Mouse (Mus musculus): ENCODE data around the gene Tspan17. TPM values are rescaled to one million over a fixed set of nuclear protein-coding genes. Genes with fewer than 3 reads are reported as not detected.

Gene Tspan17
- polyA plus RNA-seq, 1 experiment from 2014 or later = 25.5 TPM

- H3K27me3 ChIP-seq (ENCODE audit: control insufficient read depth, insufficient read depth, low read length) = no peaks in the 10 kb centered on the region
- no peak overlapping the region for H3K4me2 ChIP-seq (ENCODE audit: low read length)
- no peak overlapping the region for H3K27ac ChIP-seq (replicated peaks; ENCODE audit: low read depth, low read length)
- no peak overlapping the region for H3K9ac ChIP-seq (replicated peaks; ENCODE audit: low read length)
- peak; percentile 85 for DNase-seq
- ATAC-seq (ENCODE audit: low FRiP score, low TSS enrichment) = no peak
- H3K36me3 ChIP-seq (ENCODE audit: control insufficient read depth, insufficient read depth, low read length) = no peaks in the 10 kb centered on the region
- no peak overlapping the region for H3K4me3 ChIP-seq (replicated peaks; ENCODE audit: low read depth, low read length)
- 42% methylated on average over 4 of the region's 4 CpGs for WGBS
- no peaks in the 10 kb centered on the region for H3K9me3 ChIP-seq (ENCODE audit: control insufficient read depth, low read length)
- no peaks in the 10 kb centered on the region for H3K4me1 ChIP-seq (ENCODE audit: control insufficient read depth, insufficient read depth, low read length)
Observed at GRCm38 (mm10) chr13:54797356-54797755, 8.2 kb downstream of the Tspan17 start.

GRCm38 (mm10) chr13:54797861-54798643 is 8.9 kb downstream of the Tspan17 start:
- WGBS = 86% methylated on average over 16 of the region's 16 CpGs
- no peak overlapping the region for H3K4me3 ChIP-seq (replicated peaks; ENCODE audit: low read depth, low read length)
- DNase-seq (no peak), ATAC-seq (ENCODE audit: low FRiP score, low TSS enrichment) (no peak)
- no peaks in the 10 kb centered on the region for H3K36me3 ChIP-seq (ENCODE audit: control insufficient read depth, insufficient read depth, low read length)
- H3K27me3 ChIP-seq (ENCODE audit: control insufficient read depth, insufficient read depth, low read length) = no peaks in the 10 kb centered on the region
- H3K9me3 ChIP-seq (ENCODE audit: control insufficient read depth, low read length) = no peaks in the 10 kb centered on the region
- H3K9ac ChIP-seq (replicated peaks; ENCODE audit: low read length) = no peak overlapping the region
- no peak overlapping the region for H3K4me2 ChIP-seq (ENCODE audit: low read length)
- no peaks in the 10 kb centered on the region for H3K4me1 ChIP-seq (ENCODE audit: control insufficient read depth, insufficient read depth, low read length)
- H3K27ac ChIP-seq (replicated peaks; ENCODE audit: low read depth, low read length) = no peak overlapping the region

DNA sequence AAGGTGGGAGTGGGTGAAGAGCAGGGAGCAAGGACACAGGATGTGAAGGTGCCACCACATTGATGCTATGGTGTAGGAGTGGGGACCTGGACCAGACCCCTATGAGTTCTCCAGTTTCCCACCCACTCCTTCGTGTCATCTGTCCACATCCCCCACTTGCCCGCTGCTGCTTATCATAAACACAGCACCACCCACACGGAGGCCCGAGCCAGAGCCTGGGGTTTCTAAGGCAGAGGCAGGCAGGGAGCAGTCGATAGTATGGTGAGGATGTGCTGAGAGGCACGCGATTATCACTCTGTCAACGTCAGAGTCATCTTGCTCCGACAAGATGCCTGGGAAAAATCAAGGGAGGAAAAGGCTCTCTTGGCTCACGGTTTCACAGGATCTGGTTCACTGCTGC is 9.6 kb downstream of the Tspan17 start:
- 82% methylated on average over 10 of the region's 10 CpGs for WGBS

DNA sequence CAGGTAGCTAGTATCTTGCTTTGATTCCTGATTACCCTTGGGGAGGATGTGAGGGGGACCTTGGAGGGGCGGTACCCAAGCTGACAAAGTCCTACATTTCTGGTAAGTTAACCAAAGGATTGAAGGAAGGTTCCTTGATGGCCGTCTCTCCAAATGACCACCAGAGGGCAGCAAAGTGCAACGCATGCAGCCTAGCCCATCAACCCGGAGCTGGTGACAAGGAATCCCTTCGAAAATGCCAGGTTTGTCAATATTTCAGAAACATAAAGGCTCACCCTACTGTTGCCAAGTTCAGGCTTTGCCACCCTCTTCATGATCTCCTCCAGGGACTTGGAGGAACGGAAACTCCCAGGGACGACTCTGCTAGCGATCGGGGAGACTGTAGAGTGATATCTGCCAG is 10.5 kb downstream of the Tspan17 start:
- peak; percentile 94 for DNase-seq
- 22% methylated on average over 9 of the region's 9 CpGs for WGBS
- no peak overlapping the region for H3K4me3 ChIP-seq (replicated peaks; ENCODE audit: low read depth, low read length)
- no peak overlapping the region for H3K27ac ChIP-seq (replicated peaks; ENCODE audit: low read depth, low read length)
- H3K9ac ChIP-seq (replicated peaks; ENCODE audit: low read length) = no peak overlapping the region
- H3K36me3 ChIP-seq (ENCODE audit: control insufficient read depth, insufficient read depth, low read length) = no peaks in the 10 kb centered on the region
- ATAC-seq (ENCODE audit: low FRiP score, low TSS enrichment) = no peak; the same call in 1 of the 2 replicates
- no peak overlapping the region for H3K4me2 ChIP-seq (ENCODE audit: low read length)
- no peaks in the 10 kb centered on the region for H3K9me3 ChIP-seq (ENCODE audit: control insufficient read depth, low read length)
- no peaks in the 10 kb centered on the region for H3K27me3 ChIP-seq (ENCODE audit: control insufficient read depth, insufficient read depth, low read length)
- H3K4me1 ChIP-seq (ENCODE audit: control insufficient read depth, insufficient read depth, low read length) = no peaks in the 10 kb centered on the region

More for the DNA sequence above, 9.6 kb downstream of the Tspan17 start:
- no peak overlapping the region for H3K4me3 ChIP-seq (replicated peaks; ENCODE audit: low read depth, low read length)
- H3K4me2 ChIP-seq (ENCODE audit: low read length) = no peak overlapping the region
- no peaks in the 10 kb centered on the region for H3K36me3 ChIP-seq (ENCODE audit: control insufficient read depth, insufficient read depth, low read length)
- ATAC-seq (ENCODE audit: low FRiP score, low TSS enrichment) = no peak
- DNase-seq = no peak
- H3K27me3 ChIP-seq (ENCODE audit: control insufficient read depth, insufficient read depth, low read length) = no peaks in the 10 kb centered on the region
- H3K9ac ChIP-seq (replicated peaks; ENCODE audit: low read length) = no peak overlapping the region
- no peaks in the 10 kb centered on the region for H3K9me3 ChIP-seq (ENCODE audit: control insufficient read depth, low read length)
- H3K4me1 ChIP-seq (ENCODE audit: control insufficient read depth, insufficient read depth, low read length) = no peaks in the 10 kb centered on the region
- no peak overlapping the region for H3K27ac ChIP-seq (replicated peaks; ENCODE audit: low read depth, low read length)

- Histone ChIP-seq H3K9me3 (ENCODE audit: control insufficient read depth, low read length) (no peaks in the 10 kb centered on the region), H3K4me2 (ENCODE audit: low read length) (no peak overlapping the region), H3K36me3 (ENCODE audit: control insufficient read depth, insufficient read depth, low read length) (no peaks in the 10 kb centered on the region), H3K27ac (replicated peaks; ENCODE audit: low read depth, low read length) (no peak overlapping the region), H3K27me3 (ENCODE audit: control insufficient read depth, insufficient read depth, low read length) (peaks cover 2% of the 10 kb centered on the region; the same call in 1 of the 2 replicates), H3K9ac (replicated peaks; ENCODE audit: low read length) (no peak overlapping the region), H3K4me1 (ENCODE audit: control insufficient read depth, insufficient read depth, low read length) (no peaks in the 10 kb centered on the region), H3K4me3 (replicated peaks; ENCODE audit: low read depth, low read length) (no peak overlapping the region)
- 83% methylated on average over 4 of the region's 4 CpGs for WGBS
- DNase-seq (no peak), ATAC-seq (ENCODE audit: low FRiP score, low TSS enrichment) (no peak)
Observed at GRCm38 (mm10) chr13:54800206-54800605, 11.0 kb downstream of the Tspan17 start.

DNA sequence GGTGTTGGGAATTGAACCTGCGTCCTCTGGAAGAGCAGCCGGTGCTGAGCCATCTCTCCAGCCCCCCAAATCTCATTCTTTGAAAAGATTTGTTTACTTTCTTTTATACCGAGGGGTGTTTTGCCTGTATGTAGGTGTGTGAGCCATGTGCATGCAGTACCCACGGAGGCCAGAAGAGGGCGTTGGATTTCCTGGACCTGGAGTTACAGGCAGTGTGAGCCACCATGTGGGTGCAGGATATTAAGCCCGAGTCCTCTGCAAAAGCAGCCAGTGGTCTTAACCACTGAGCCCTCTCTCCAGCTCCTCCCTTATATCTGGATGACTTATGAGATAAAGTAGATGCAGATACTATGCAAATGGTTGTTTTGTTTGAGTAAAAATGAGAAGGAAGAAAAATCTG is 13.8 kb downstream of the Tspan17 start:
- no peak overlapping the region for H3K27ac ChIP-seq (replicated peaks; ENCODE audit: low read depth, low read length)
- peaks cover 5% of the 10 kb centered on the region; the same call in 1 of the 2 replicates for H3K27me3 ChIP-seq (ENCODE audit: control insufficient read depth, insufficient read depth, low read length)
- H3K4me1 ChIP-seq (ENCODE audit: control insufficient read depth, insufficient read depth, low read length) = peaks cover 9% of the 10 kb centered on the region
- ATAC-seq (ENCODE audit: low FRiP score, low TSS enrichment) (no peak), DNase-seq (no peak)
- 87% methylated on average over 6 of the region's 6 CpGs for WGBS
- no peak overlapping the region for H3K9ac ChIP-seq (replicated peaks; ENCODE audit: low read length)
- no peaks in the 10 kb centered on the region for H3K36me3 ChIP-seq (ENCODE audit: control insufficient read depth, insufficient read depth, low read length)
- H3K4me3 ChIP-seq (replicated peaks; ENCODE audit: low read depth, low read length) = no peak overlapping the region
- H3K9me3 ChIP-seq (ENCODE audit: control insufficient read depth, low read length) = no peaks in the 10 kb centered on the region
- H3K4me2 ChIP-seq (ENCODE audit: low read length) = no peak overlapping the region

DNA sequence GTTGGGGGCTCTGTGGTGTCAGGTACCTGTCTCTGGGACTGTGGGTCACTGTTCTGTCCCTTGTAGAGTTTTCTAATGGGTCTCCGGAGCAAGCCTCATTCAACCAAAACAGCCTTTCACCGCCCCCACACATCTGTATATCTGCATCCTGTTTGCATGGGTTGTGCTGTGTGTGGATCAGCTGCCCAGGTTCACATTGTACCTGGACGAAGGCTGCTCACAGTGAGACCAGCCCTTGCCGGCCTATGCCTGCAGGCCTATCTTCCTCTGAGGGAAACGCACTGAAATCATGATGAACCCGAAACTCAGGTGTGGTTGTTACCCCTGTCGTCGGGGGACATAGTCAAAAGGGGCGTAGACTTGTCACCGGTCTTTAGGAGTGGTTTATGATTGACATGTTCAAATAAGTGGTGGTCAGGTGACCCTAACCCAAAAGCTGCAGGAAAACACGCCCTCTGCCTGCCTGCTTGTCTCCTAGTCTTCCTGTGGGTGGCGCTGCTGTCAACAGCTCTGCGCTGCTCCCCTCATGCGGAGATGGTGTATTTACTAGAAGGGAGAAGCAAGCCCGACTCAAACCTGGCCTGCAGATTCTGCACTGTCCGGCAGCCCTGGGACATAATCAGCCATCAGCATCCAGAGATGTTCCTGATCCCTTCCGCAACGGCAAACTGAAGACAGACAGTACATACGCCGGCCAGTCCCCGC is 16.1 kb downstream of the Tspan17 start:
- DNase-seq (peak; percentile 75), ATAC-seq (ENCODE audit: low FRiP score, low TSS enrichment) (no peak; the same call in 1 of the 2 replicates)
- peaks cover 9% of the 10 kb centered on the region for H3K4me1 ChIP-seq (ENCODE audit: control insufficient read depth, insufficient read depth, low read length)
- no peak overlapping the region for H3K27ac ChIP-seq (replicated peaks; ENCODE audit: low read depth, low read length)
- H3K27me3 ChIP-seq (ENCODE audit: control insufficient read depth, insufficient read depth, low read length) = peaks cover 5% of the 10 kb centered on the region; the same call in 1 of the 2 replicates
- H3K4me3 ChIP-seq (replicated peaks; ENCODE audit: low read depth, low read length) = no peak overlapping the region
- 43% methylated on average over 21 of the region's 21 CpGs for WGBS
- H3K4me2 ChIP-seq (ENCODE audit: low read length) = no peak overlapping the region
- no peaks in the 10 kb centered on the region for H3K9me3 ChIP-seq (ENCODE audit: control insufficient read depth, low read length)
- no peaks in the 10 kb centered on the region for H3K36me3 ChIP-seq (ENCODE audit: control insufficient read depth, insufficient read depth, low read length)
- no peak overlapping the region for H3K9ac ChIP-seq (replicated peaks; ENCODE audit: low read length)

DNA sequence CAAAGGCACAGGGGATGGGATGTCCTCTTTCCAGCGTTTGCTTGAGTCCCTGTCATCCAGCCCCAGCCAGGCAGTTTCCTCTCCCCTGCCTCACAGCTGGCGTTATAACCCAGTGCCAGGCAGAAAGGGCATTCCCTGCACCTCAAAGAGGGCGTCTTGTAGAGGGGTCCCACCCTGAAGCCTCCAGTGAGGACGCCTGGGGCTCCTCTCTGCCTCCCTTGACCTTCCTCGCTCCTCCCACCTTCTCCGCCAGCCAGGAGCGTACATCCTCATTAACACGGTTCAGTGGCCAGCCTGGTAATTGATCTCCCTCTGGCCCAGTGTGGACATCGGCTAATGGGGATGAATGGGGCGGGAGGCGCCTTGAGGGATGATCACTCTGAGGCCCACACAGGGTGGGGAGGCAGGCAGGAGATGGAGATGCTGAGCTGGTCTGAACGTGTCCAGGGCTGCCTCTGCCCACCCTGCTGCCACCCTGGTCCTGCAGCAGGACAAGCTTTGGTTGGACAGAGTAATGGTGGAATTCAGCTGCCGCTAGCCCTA is 17.3 kb downstream of the Tspan17 start:
- no peak for ATAC-seq (ENCODE audit: low FRiP score, low TSS enrichment)
- Histone ChIP-seq H3K4me1 (ENCODE audit: control insufficient read depth, insufficient read depth, low read length) (peaks cover 9% of the 10 kb centered on the region), H3K4me3 (replicated peaks; ENCODE audit: low read depth, low read length) (no peak overlapping the region), H3K36me3 (ENCODE audit: control insufficient read depth, insufficient read depth, low read length) (no peaks in the 10 kb centered on the region), H3K27ac (replicated peaks; ENCODE audit: low read depth, low read length) (no peak overlapping the region), H3K27me3 (ENCODE audit: control insufficient read depth, insufficient read depth, low read length) (peaks cover 5% of the 10 kb centered on the region; the same call in 1 of the 2 replicates), H3K9me3 (ENCODE audit: control insufficient read depth, low read length) (no peaks in the 10 kb centered on the region), H3K9ac (replicated peaks; ENCODE audit: low read length) (no peak overlapping the region), H3K4me2 (ENCODE audit: low read length) (no peak overlapping the region)
- DNase-seq = no peak
- 19% methylated on average over 13 of the region's 13 CpGs for WGBS
